Mouse (Mus musculus): ENCODE data around the gene Zbtb6.

- TF ChIP-seq CTCF (IDR thresholded peaks at IDR 0.05; ENCODE audit: extremely low read depth, insufficient read length, insufficient replicate concordance, low read depth, low read length) (no peak), POLR2A (IDR thresholded peaks at IDR 0.05; ENCODE audit: low read depth, low read length) (no peak)
Measured at GRCm38 (mm10) chr2:37376018-37376417, 67.0 kb downstream of the Zbtb6 start.

Measured in small intestine, adult 2 months (tissue).